Mouse (Mus musculus): Measurements from ENCODE around the gene Zbed4. TPM values are rescaled to one million over a fixed set of nuclear protein-coding genes. Genes with fewer than 3 reads are reported as not detected.
A peak's percentile ranks its signal among the peaks of the same experiment; 100 is the strongest.
"Not testable (repeated sequence)": the region's sequence is repeated elsewhere in the genome, so short reads cannot be mapped to it uniquely, and the experiment has no call there.

Zbed4 gene
- polyA plus RNA-seq, 1 experiment from 2014 or later, result 14.7 TPM

GRCm38 (mm10) chr15:88745347-88745746 is 6.1 kb upstream of the Zbed4 start:
- WGBS, result 71% methylated on average over 3 of the region's 3 CpGs
- Histone ChIP-seq H3K27me3 (replicated peaks) (no peaks in the 10 kb centered on the region), H3K36me3 (no peaks in the 10 kb centered on the region), H3K4me3 (replicated peaks) (no peak overlapping the region), H3K9ac (no peak overlapping the region), H3K4me2 (replicated peaks) (no peak overlapping the region), H3K4me1 (replicated peaks) (peaks cover under 1% of the 10 kb centered on the region; the same call in 1 of the 2 replicates), H3K27ac (peak overlapping the region; percentile 64), H3K9me3 (no peaks in the 10 kb centered on the region)
- ATAC-seq, result peak; percentile 83

GRCm38 (mm10) chr15:88745926-88746325 is 5.5 kb upstream of the Zbed4 start:
- H3K27ac ChIP-seq, result peak overlapping the region; percentile 64
- H3K9me3 ChIP-seq, result no peaks in the 10 kb centered on the region
- H3K4me2 ChIP-seq (replicated peaks), result no peak overlapping the region
- peak; percentile 62 for ATAC-seq
- H3K4me1 ChIP-seq (replicated peaks), result peaks cover 4% of the 10 kb centered on the region; the same call in 1 of the 2 replicates
- no peaks in the 10 kb centered on the region for H3K27me3 ChIP-seq (replicated peaks)
- 53% methylated on average over 3 of the region's 3 CpGs for WGBS
- no peak overlapping the region for H3K9ac ChIP-seq
- no peak overlapping the region for H3K4me3 ChIP-seq (replicated peaks)
- H3K36me3 ChIP-seq, result no peaks in the 10 kb centered on the region

DNA sequence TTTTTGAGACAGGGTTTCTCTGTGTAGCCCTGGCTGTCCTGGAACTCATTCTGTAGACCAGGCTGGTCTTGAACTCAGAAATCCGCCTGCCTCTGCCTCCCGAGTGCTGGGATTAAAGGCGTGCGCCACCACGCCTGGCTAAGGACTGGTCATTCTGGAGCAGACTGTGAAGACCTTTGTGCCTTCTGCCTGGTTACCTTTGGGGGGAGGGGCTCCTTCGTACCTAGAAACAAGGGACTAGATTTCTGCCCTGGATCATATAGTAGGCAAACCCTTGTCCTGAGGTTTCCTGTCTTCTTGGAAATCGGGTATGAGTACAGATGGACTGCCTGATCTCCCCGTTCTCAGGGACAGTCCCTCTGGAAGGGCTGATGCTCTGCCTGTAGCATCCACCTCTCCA is 1.8 kb upstream of the Zbed4 start:
- not testable (repeated sequence) for H3K9ac ChIP-seq; H3K27ac ChIP-seq; H3K9me3 ChIP-seq; H3K27me3 ChIP-seq (replicated peaks); ATAC-seq; H3K36me3 ChIP-seq; H3K4me2 ChIP-seq (replicated peaks); H3K4me3 ChIP-seq (replicated peaks); H3K4me1 ChIP-seq (replicated peaks)
- WGBS, result 84% methylated on average over 8 of the region's 8 CpGs

- no peak overlapping the region for H3K9ac ChIP-seq
- H3K36me3 ChIP-seq, result no peaks in the 10 kb centered on the region
- H3K4me1 ChIP-seq (replicated peaks), result peaks cover 8% of the 10 kb centered on the region; the same call in 1 of the 2 replicates
- H3K27ac ChIP-seq, result no peak overlapping the region
- peak overlapping the region; percentile 78 for H3K4me2 ChIP-seq (replicated peaks)
- H3K27me3 ChIP-seq (replicated peaks), result no peaks in the 10 kb centered on the region
- 87% methylated on average over 10 of the region's 10 CpGs for WGBS
- H3K4me3 ChIP-seq (replicated peaks), result no peak overlapping the region
- H3K9me3 ChIP-seq, result no peaks in the 10 kb centered on the region
- ATAC-seq, result no peak
Observed at GRCm38 (mm10) chr15:88750032-88750431, 1.4 kb upstream of the Zbed4 start.

- Histone ChIP-seq H3K27me3 (replicated peaks) (no peaks in the 10 kb centered on the region), H3K9ac (peak overlapping the region; percentile 55), H3K9me3 (no peaks in the 10 kb centered on the region), H3K36me3 (no peaks in the 10 kb centered on the region), H3K27ac (peak overlapping the region; percentile 85), H3K4me3 (replicated peaks) (peak overlapping the region; percentile 83), H3K4me2 (replicated peaks) (peak overlapping the region; percentile 78), H3K4me1 (replicated peaks) (peaks cover 8% of the 10 kb centered on the region; the same call in 1 of the 2 replicates)
- 7% methylated on average over 54 of the region's 54 CpGs for WGBS
- ATAC-seq, result peak; percentile 98
Observed at GRCm38 (mm10) chr15:88750677-88751563, 540 bp upstream of the Zbed4 start.

GRCm38 (mm10) chr15:88752403-88752733 is 908 bp downstream of the Zbed4 start:
- peak overlapping the region; percentile 61 for H3K4me2 ChIP-seq (replicated peaks)
- peaks cover 1% of the 10 kb centered on the region; the same call in 1 of the 2 replicates for H3K36me3 ChIP-seq
- peaks cover 8% of the 10 kb centered on the region; the same call in 1 of the 2 replicates for H3K4me1 ChIP-seq (replicated peaks)
- peak overlapping the region; percentile 78 for H3K9ac ChIP-seq
- WGBS, result 1% methylated on average over 8 of the region's 8 CpGs
- no peaks in the 10 kb centered on the region for H3K27me3 ChIP-seq (replicated peaks)
- H3K4me3 ChIP-seq (replicated peaks), result peak overlapping the region; percentile 83
- ATAC-seq, result no peak
- peak overlapping the region; percentile 77 for H3K27ac ChIP-seq
- no peaks in the 10 kb centered on the region for H3K9me3 ChIP-seq

GRCm38 (mm10) chr15:88754896-88755295 is 3.4 kb downstream of the Zbed4 start:
- ATAC-seq, result no peak
- 79% methylated on average over 2 of the region's 2 CpGs for WGBS
- H3K36me3 ChIP-seq, result peaks cover 11% of the 10 kb centered on the region; the same call in 1 of the 2 replicates

GRCm38 (mm10) chr15:88755761-88756160 is 4.3 kb downstream of the Zbed4 start:
- Histone ChIP-seq H3K9ac (no peak overlapping the region), H3K27me3 (replicated peaks) (no peaks in the 10 kb centered on the region), H3K4me2 (replicated peaks) (no peak overlapping the region), H3K27ac (no peak overlapping the region), H3K36me3 (peaks cover 11% of the 10 kb centered on the region; the same call in 1 of the 2 replicates), H3K4me3 (replicated peaks) (no peak overlapping the region), H3K4me1 (replicated peaks) (0 out of 2 replicates have a peak, but pooled peaks cover 7% of the 10 kb centered on the region), H3K9me3 (no peaks in the 10 kb centered on the region)
- no peak for ATAC-seq
- 96% methylated on average over 18 of the region's 18 CpGs for WGBS

More at GRCm38 (mm10) chr15:88754896-88755295, 3.4 kb downstream of the Zbed4 start:
- Histone ChIP-seq H3K9me3 (no peaks in the 10 kb centered on the region), H3K27me3 (replicated peaks) (no peaks in the 10 kb centered on the region), H3K9ac (no peak overlapping the region), H3K4me3 (replicated peaks) (no peak overlapping the region), H3K27ac (no peak overlapping the region), H3K4me1 (replicated peaks) (peaks cover 11% of the 10 kb centered on the region; the same call in 1 of the 2 replicates), H3K4me2 (replicated peaks) (no peak overlapping the region)

- ATAC-seq, result peak; percentile 31; the same call in 1 of the 2 replicates
- Histone ChIP-seq H3K4me2 (replicated peaks) (no peak overlapping the region), H3K9ac (no peak overlapping the region), H3K27ac (no peak overlapping the region), H3K4me1 (replicated peaks) (0 out of 2 replicates have a peak, but pooled peaks cover 4% of the 10 kb centered on the region), H3K36me3 (peaks cover 11% of the 10 kb centered on the region; the same call in 1 of the 2 replicates), H3K27me3 (replicated peaks) (no peaks in the 10 kb centered on the region), H3K4me3 (replicated peaks) (no peak overlapping the region), H3K9me3 (no peaks in the 10 kb centered on the region)
- 70% methylated on average over 3 of the region's 3 CpGs for WGBS
Observed at GRCm38 (mm10) chr15:88758061-88758460, 6.6 kb downstream of the Zbed4 start.

DNA sequence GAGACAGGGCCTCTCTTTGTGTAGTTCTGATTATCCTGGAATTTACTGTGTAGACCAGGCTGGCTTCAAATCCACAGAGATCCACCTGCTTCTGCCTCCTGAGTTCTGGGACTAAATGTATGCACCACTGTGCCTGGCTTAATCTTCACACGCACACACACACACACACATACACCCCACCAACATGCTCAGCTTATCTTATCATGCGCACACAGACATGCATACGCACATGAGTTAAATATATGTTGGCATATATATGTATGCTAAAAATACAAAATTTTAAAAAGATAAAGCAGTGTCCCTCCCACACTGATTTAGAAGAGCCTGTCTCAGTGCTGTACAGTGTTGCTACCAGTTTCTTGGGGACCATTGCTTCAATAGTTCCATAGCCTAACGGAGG is 10.1 kb downstream of the Zbed4 start:
- H3K4me2 ChIP-seq (replicated peaks), result no peak overlapping the region
- H3K9ac ChIP-seq, result no peak overlapping the region
- no peak overlapping the region for H3K27ac ChIP-seq
- 92% methylated on average over 4 of the region's 4 CpGs for WGBS
- no peaks in the 10 kb centered on the region for H3K9me3 ChIP-seq
- H3K27me3 ChIP-seq (replicated peaks), result no peaks in the 10 kb centered on the region
- H3K4me3 ChIP-seq (replicated peaks), result no peak overlapping the region
- peaks cover 11% of the 10 kb centered on the region; the same call in 1 of the 2 replicates for H3K36me3 ChIP-seq
- peak; percentile 45; the same call in 1 of the 2 replicates for ATAC-seq
- H3K4me1 ChIP-seq (replicated peaks), result 0 out of 2 replicates have a peak, but pooled peaks cover 3% of the 10 kb centered on the region

DNA sequence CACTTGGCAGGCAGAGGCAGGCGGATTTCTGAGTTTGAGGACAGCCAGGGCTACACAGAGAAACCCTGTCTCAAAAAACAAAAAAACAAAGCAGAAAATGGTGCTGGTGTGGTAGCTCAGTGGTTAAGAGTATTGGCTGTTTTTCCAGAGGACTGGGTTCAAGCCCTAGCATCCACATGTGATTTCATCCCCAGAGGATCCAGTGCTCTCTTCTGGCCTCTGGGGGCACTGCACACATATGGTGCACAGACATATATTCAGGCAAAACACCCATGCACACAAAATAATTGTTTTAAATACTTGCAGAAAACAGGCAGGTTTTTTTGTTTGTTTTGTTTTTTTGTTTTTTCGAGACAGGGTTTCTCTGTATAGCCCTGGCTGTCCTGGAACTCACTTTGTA is 14.7 kb downstream of the Zbed4 start:
- H3K9ac ChIP-seq; H3K27me3 ChIP-seq (replicated peaks); H3K9me3 ChIP-seq; H3K4me3 ChIP-seq (replicated peaks); H3K4me2 ChIP-seq (replicated peaks); H3K36me3 ChIP-seq; ATAC-seq; H3K4me1 ChIP-seq (replicated peaks); H3K27ac ChIP-seq: not testable (repeated sequence)
- WGBS, result 99% methylated on average over 2 of the region's 2 CpGs

DNA sequence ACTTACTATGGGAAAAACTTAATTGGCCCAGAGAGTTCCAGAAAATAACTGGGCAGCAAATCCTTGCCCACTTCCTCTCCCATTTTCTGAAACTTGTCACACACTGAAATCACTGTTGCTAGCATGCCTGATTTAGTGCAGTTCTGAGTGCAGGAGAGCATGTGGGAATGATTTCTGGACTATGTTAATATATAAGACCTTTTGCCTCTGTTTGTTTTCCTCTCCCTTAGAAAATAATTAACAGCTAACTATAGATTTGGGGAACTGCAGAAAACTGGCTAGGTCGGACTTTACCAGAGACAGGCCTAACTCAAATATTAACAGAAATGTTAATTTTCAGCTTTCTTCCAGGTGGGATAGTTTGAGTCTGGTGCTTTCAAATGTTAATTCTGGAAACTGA is 17.1 kb downstream of the Zbed4 start:
- no peaks in the 10 kb centered on the region for H3K27me3 ChIP-seq (replicated peaks)
- H3K27ac ChIP-seq, result no peak overlapping the region
- H3K4me2 ChIP-seq (replicated peaks), result no peak overlapping the region
- H3K9ac ChIP-seq, result no peak overlapping the region
- no peaks in the 10 kb centered on the region for H3K9me3 ChIP-seq
- no peak for ATAC-seq
- H3K4me1 ChIP-seq (replicated peaks), result 0 out of 2 replicates have a peak, but pooled peaks cover 2% of the 10 kb centered on the region
- WGBS, result 59% methylated on average over 1 of the region's 1 CpGs
- no peak overlapping the region for H3K4me3 ChIP-seq (replicated peaks)
- H3K36me3 ChIP-seq, result 0 out of 2 replicates have a peak, but pooled peaks cover 3% of the 10 kb centered on the region
